Mouse (Mus musculus) kidney, postnatal 0 days (tissue): Measurements from ENCODE around the gene St8sia6. TPM values are rescaled to one million over a fixed set of nuclear protein-coding genes. Genes with fewer than 3 reads are reported as not detected.
"Not testable (repeated sequence)": the region's sequence is repeated elsewhere in the genome, so short reads cannot be mapped to it uniquely, and the experiment has no call there.

Experiments
- ATAC-seq: fragments of 200-750 bp; cut with Nextera tagmentation; replicated peaks from 2 replicates; pipeline ENCODE4 v1.8.0; 2017; ENCODE audit warnings: low read depth, moderate number of reproducible peaks, moderate TSS enrichment, moderate library complexity; ENCODE audit not compliant: low FRiP score
- DNase-seq: peaks from one replicate; pipeline ENCODE4 v3.0.0-alpha.2; 2016; ENCODE audit warnings: low spot score
- H3K27ac ChIP-seq: fragments of 300-500 bp; sonication (generic); 2 replicates; pipeline ENCODE4 v1.5.1; 2014; ENCODE audit warnings: mild to moderate bottlenecking
- H3K27me3 ChIP-seq: fragments of 300-500 bp; sonication (generic); 2 replicates; pipeline ENCODE4 v1.6.1; 2014; ENCODE audit warnings: low read length, mixed read lengths; ENCODE audit not compliant: insufficient read depth
- H3K36me3 ChIP-seq: fragments of 300-500 bp; sonication (generic); 2 replicates; pipeline ENCODE4 v1.6.1; 2014; ENCODE audit warnings: low read length, mixed read lengths; ENCODE audit not compliant: insufficient read depth
- H3K4me1 ChIP-seq: fragments of 300-500 bp; sonication (generic); replicated peaks from 2 replicates; pipeline ENCODE4 v1.6.1; 2014; ENCODE audit warnings: antibody characterized with exemption, low read length, mixed read lengths; ENCODE audit not compliant: insufficient read depth
- H3K4me2 ChIP-seq: fragments of 300-500 bp; sonication (generic); 2 replicates; pipeline ENCODE4 v1.6.1; 2014; ENCODE audit warnings: mild to moderate bottlenecking, low read length, moderate library complexity, mixed read lengths
- H3K4me3 ChIP-seq: fragments of 300-500 bp; sonication (generic); replicated peaks from 2 replicates; pipeline ENCODE4 v1.5.1; 2014; ENCODE audit warnings: low read depth, low read length
- H3K9ac ChIP-seq: fragments of 300-500 bp; sonication (generic); 2 replicates; pipeline ENCODE4 v1.6.1; 2014; ENCODE audit warnings: low read depth, low read length
- H3K9me3 ChIP-seq: fragments of 300-500 bp; sonication (generic); replicated peaks from 2 replicates; pipeline ENCODE4 v1.6.1; 2016; ENCODE audit warnings: low read length, inconsistent platforms, mixed read lengths
- CTCF ChIP-seq: IDR thresholded peaks from 2 replicates; pipeline ENCODE4 v1.5.1; 2016; ENCODE audit warnings: antibody characterized with exemption, low read depth, mild to moderate bottlenecking, moderate library complexity
- WGBS: fragments of 180-500 bp; shearing (Covaris S2); extraction: QIAGEN DNeasy Blood & Tissue Kit; methylation state at CpG from one replicate; pipeline ENCODE4 v1.1.7; 2014; 5-methylcytosine and 5-hydroxymethylcytosine counted together
- polyA plus RNA-seq: library from polyadenylated mRNA; unstranded; fragments of >200 nt; fragmentation: Nextera tagmentation; extraction: Ambion mirVana; gene quantifications from 2 replicates; pipeline ENCODE4 v1.2.1, GENCODE M21; 2015

St8sia6 gene
- polyA plus RNA-seq, 1 experiment from 2014 or later: 5.4 TPM

- Histone ChIP-seq H3K36me3 (no peaks in the 10 kb centered on the region), H3K9me3 (no peaks in the 10 kb centered on the region), H3K27me3 (no peaks in the 10 kb centered on the region), H3K4me2 (no peak overlapping the region), H3K4me1 (no peaks in the 10 kb centered on the region), H3K27ac (no peak overlapping the region), H3K4me3 (no peak overlapping the region), H3K9ac (no peak overlapping the region)
- 63% methylated on average over 1 of the region's 1 CpGs for WGBS
- no peak for DNase-seq
- TF ChIP-seq CTCF: no peak
- no peak for ATAC-seq
Measured at GRCm38 (mm10) chr2:13786577-13787168, 7.2 kb downstream of the St8sia6 start.

- not testable (repeated sequence) for H3K4me2 ChIP-seq, H3K27me3 ChIP-seq, H3K9ac ChIP-seq, H3K4me1 ChIP-seq, H3K36me3 ChIP-seq, DNase-seq, H3K9me3 ChIP-seq, H3K4me3 ChIP-seq, H3K27ac ChIP-seq, ATAC-seq
- 58% methylated on average over 3 of the region's 3 CpGs for WGBS
Measured at GRCm38 (mm10) chr2:13785992-13786391, 7.9 kb downstream of the St8sia6 start.

- Histone ChIP-seq H3K9ac (no peak overlapping the region), H3K27ac (no peak overlapping the region), H3K27me3 (no peaks in the 10 kb centered on the region), H3K36me3 (no peaks in the 10 kb centered on the region), H3K4me1 (no peaks in the 10 kb centered on the region), H3K4me2 (no peak overlapping the region), H3K4me3 (no peak overlapping the region), H3K9me3 (no peaks in the 10 kb centered on the region)
- no peak for DNase-seq
- no peak for TF ChIP-seq CTCF
- ATAC-seq: no peak
- 72% methylated on average over 2 of the region's 2 CpGs for WGBS
Measured at GRCm38 (mm10) chr2:13785247-13785646, 8.6 kb downstream of the St8sia6 start.

- H3K4me3 ChIP-seq: no peak overlapping the region
- no peaks in the 10 kb centered on the region for H3K4me1 ChIP-seq
- WGBS: 60% methylated on average over 1 of the region's 1 CpGs
- no peak overlapping the region for H3K27ac ChIP-seq
- no peak for TF ChIP-seq CTCF
- peak; percentile 89 for ATAC-seq
- H3K36me3 ChIP-seq: no peaks in the 10 kb centered on the region
- no peaks in the 10 kb centered on the region for H3K27me3 ChIP-seq
- H3K9ac ChIP-seq: no peak overlapping the region
- no peaks in the 10 kb centered on the region for H3K9me3 ChIP-seq
- peak; percentile 14 for DNase-seq
- H3K4me2 ChIP-seq: no peak overlapping the region
Measured at GRCm38 (mm10) chr2:13784448-13784847, 9.4 kb downstream of the St8sia6 start.

GRCm38 (mm10) chr2:13777032-13777431, 16.8 kb downstream of the St8sia6 start:
- Histone ChIP-seq H3K27ac (no peak overlapping the region), H3K9ac (no peak overlapping the region), H3K9me3 (no peaks in the 10 kb centered on the region), H3K4me1 (no peaks in the 10 kb centered on the region), H3K4me2 (no peak overlapping the region), H3K36me3 (no peaks in the 10 kb centered on the region), H3K4me3 (no peak overlapping the region), H3K27me3 (no peaks in the 10 kb centered on the region)
- DNase-seq (no peak), ATAC-seq (no peak)
- no peak for TF ChIP-seq CTCF

GRCm38 (mm10) chr2:13776453-13776852, 17.4 kb downstream of the St8sia6 start:
- ATAC-seq (no peak), DNase-seq (peak; percentile 20)
- Histone ChIP-seq H3K27me3 (no peaks in the 10 kb centered on the region), H3K4me1 (no peaks in the 10 kb centered on the region), H3K36me3 (no peaks in the 10 kb centered on the region), H3K4me2 (no peak overlapping the region), H3K9me3 (no peaks in the 10 kb centered on the region), H3K9ac (no peak overlapping the region), H3K4me3 (no peak overlapping the region), H3K27ac (no peak overlapping the region)
- 70% methylated on average over 1 of the region's 1 CpGs for WGBS
- peak; percentile 54 for TF ChIP-seq CTCF

GRCm38 (mm10) chr2:13775056-13775455, 18.8 kb downstream of the St8sia6 start:
- no peaks in the 10 kb centered on the region for H3K4me1 ChIP-seq
- WGBS: 90% methylated on average over 3 of the region's 3 CpGs

More at GRCm38 (mm10) chr2:13775056-13775455, 18.8 kb downstream of the St8sia6 start:
- DNase-seq (no peak), ATAC-seq (no peak)
- Histone ChIP-seq H3K27me3 (no peaks in the 10 kb centered on the region), H3K9ac (no peak overlapping the region), H3K9me3 (no peaks in the 10 kb centered on the region), H3K4me2 (no peak overlapping the region), H3K27ac (no peak overlapping the region), H3K36me3 (no peaks in the 10 kb centered on the region), H3K4me3 (no peak overlapping the region)
- no peak for TF ChIP-seq CTCF
